Mouse (Mus musculus) liver, embryonic 14.5 days (tissue): Measurements from ENCODE around the gene Rnf208. TPM values are rescaled to one million over a fixed set of nuclear protein-coding genes. Genes with fewer than 3 reads are reported as not detected.

Source experiments
- ATAC-seq: fragments of 200-750 bp; cut with Nextera tagmentation; 2 replicates; pipeline ENCODE4 v1.8.0; 2017; ENCODE audit warnings: moderate number of reproducible peaks, mild to moderate bottlenecking, moderate library complexity; ENCODE audit not compliant: insufficient read depth
- DNase-seq, 3 experiments: peaks; one replicate each; pipeline ENCODE4 v3.0.0-alpha.2; 2012 to 2013; ENCODE audit warnings: low read depth in 3 of 3, low spot score in 3 of 3
- H3K27ac ChIP-seq: fragments of 300-500 bp; sonication (generic); 2 replicates; pipeline ENCODE4 v1.5.1; 2014; ENCODE audit warnings: moderate library complexity, mild to moderate bottlenecking, control low read depth, inconsistent platforms
- H3K27me3 ChIP-seq: fragments of 300-500 bp; sonication (generic); 2 replicates; pipeline ENCODE4 v1.6.1; 2014; ENCODE audit warnings: mild to moderate bottlenecking, low read length, moderate library complexity; ENCODE audit not compliant: control insufficient read depth, insufficient read depth
- H3K36me3 ChIP-seq: fragments of 300-500 bp; sonication (generic); replicated peaks from 2 replicates; pipeline ENCODE4 v1.6.1; 2014; ENCODE audit warnings: low read depth; ENCODE audit not compliant: control insufficient read depth, insufficient read depth
- H3K4me1 ChIP-seq, 2 experiments: fragments of 200-500 bp in 1 of 2; fragments of 300-500 bp in 1 of 2; sonication (generic) in 1 of 2; replicated peaks; 2 replicates each; pipeline ENCODE4 v1.6.1; 2012 to 2014; ENCODE audit warnings: antibody characterized with exemption in 1 of 2, inconsistent platforms in 1 of 2, low read length in 1 of 2; ENCODE audit not compliant: control insufficient read depth in 2 of 2, insufficient read depth in 2 of 2
- H3K4me2 ChIP-seq: fragments of 300-500 bp; sonication (generic); 2 replicates; pipeline ENCODE4 v1.6.1; 2014; ENCODE audit warnings: low read depth, mild to moderate bottlenecking, control low read depth, moderate library complexity
- H3K4me3 ChIP-seq, 2 experiments: fragments of 200-500 bp in 1 of 2; fragments of 300-500 bp in 1 of 2; sonication (generic) in 1 of 2; 2 replicates each; pipeline ENCODE4 v1.5.1; 2012 to 2014; ENCODE audit warnings: low read depth in 2 of 2, low read length in 2 of 2, mild to moderate bottlenecking in 2 of 2, control low read depth in 1 of 2, inconsistent platforms in 1 of 2, moderate library complexity in 1 of 2; ENCODE audit not compliant: insufficient read depth in 1 of 2
- H3K9ac ChIP-seq: fragments of 300-500 bp; sonication (generic); replicated peaks from 2 replicates; pipeline ENCODE4 v1.6.1; 2014; ENCODE audit warnings: mild to moderate bottlenecking, control low read depth, moderate library complexity
- H3K9me3 ChIP-seq: fragments of 300-500 bp; sonication (generic); 2 replicates; pipeline ENCODE4 v1.6.1; 2016; ENCODE audit warnings: low read length, mixed read lengths; ENCODE audit not compliant: control insufficient read depth
- CTCF ChIP-seq: IDR thresholded peaks from 2 replicates; pipeline ENCODE4 v1.5.1; 2016; ENCODE audit warnings: antibody characterized with exemption, low read depth, control low read depth
- EP300 ChIP-seq: IDR thresholded peaks from 2 replicates; pipeline ENCODE4 v1.6.1; 2016; ENCODE audit warnings: antibody characterized with exemption, low read depth
- WGBS: fragments of 180-500 bp; shearing (Covaris S2); extraction: QIAGEN DNeasy Blood & Tissue Kit; methylation state at CpG from one replicate; pipeline ENCODE4 v1.1.7; 2014; ENCODE audit not compliant: insufficient replicate concordance; 5-methylcytosine and 5-hydroxymethylcytosine counted together
- polyA plus RNA-seq, 2 experiments: library from polyadenylated mRNA; depleted of rRNA in 1 of 2; stranded (reverse) in 1 of 2; unstranded in 1 of 2; fragments of >200 nt; fragmentation: Nextera tagmentation in 1 of 2; extraction: Ambion mirVana in 1 of 2; gene quantifications; 2 replicates each; pipeline versions ENCODE4 v1.2.1 to v1.2.3; 2012 to 2014

Gene Rnf208
- polyA plus RNA-seq, 2 experiments = 0.09 to 0.93 TPM

GRCm38 (mm10) chr2:25293706-25294105 is 51.7 kb downstream of the Rnf208 start:
- H3K4me1 ChIP-seq = no peaks in the 10 kb centered on the region
- TF ChIP-seq EP300 (no peak), CTCF (no peak)
- H3K36me3 ChIP-seq = no peaks in the 10 kb centered on the region
- no peak overlapping the region for H3K4me2 ChIP-seq
- H3K9me3 ChIP-seq = no peaks in the 10 kb centered on the region
- no peak for DNase-seq
- peaks cover 45% of the 10 kb centered on the region for H3K27me3 ChIP-seq
- H3K9ac ChIP-seq = no peak overlapping the region
- no peak overlapping the region for H3K4me3 ChIP-seq
- ATAC-seq = no peak
- 49% methylated on average over 9 of the region's 9 CpGs for WGBS
- H3K27ac ChIP-seq = no peak overlapping the region

Other genes with a start within 250 kb of the Rnf208 start
Only the 30 nearest of the 31 such genes appear.
- gene Nsmf, start 187.9 kb upstream of the Rnf208 start, polyA plus RNA-seq (2012; rRNA removed) = 10.3 and 11.0 TPM in 2 replicates
- 3.3 and 6.3 TPM in 2 replicates for gene Nsmf, start 187.9 kb upstream of the Rnf208 start, polyA plus RNA-seq (2014; fragmentation: Nextera tagmentation; extraction: Ambion mirVana)
- 4.9 and 5.3 TPM in 2 replicates for gene Entpd8, start 162.0 kb upstream of the Rnf208 start, polyA plus RNA-seq (2012; rRNA removed)
- 2.3 and 3.6 TPM in 2 replicates for gene Entpd8, start 162.0 kb upstream of the Rnf208 start, polyA plus RNA-seq (2014; fragmentation: Nextera tagmentation; extraction: Ambion mirVana)
- gene Noxa1, start 147.1 kb upstream of the Rnf208 start, polyA plus RNA-seq (2012; rRNA removed) = 0.95 and 1.1 TPM in 2 replicates
- gene Noxa1, start 147.1 kb upstream of the Rnf208 start, polyA plus RNA-seq (2014; fragmentation: Nextera tagmentation; extraction: Ambion mirVana) = 1.2 and 1.8 TPM in 2 replicates
- 3.7 and 3.9 TPM in 2 replicates for gene Nrarp, start 61.5 kb upstream of the Rnf208 start, polyA plus RNA-seq (2012; rRNA removed)
- gene Nrarp, start 61.5 kb upstream of the Rnf208 start, polyA plus RNA-seq (2014; fragmentation: Nextera tagmentation; extraction: Ambion mirVana) = 1.8 and 1.9 TPM in 2 replicates
- gene Tor4a, start 45.4 kb upstream of the Rnf208 start, polyA plus RNA-seq (2012; rRNA removed) = 3.7 and 4.1 TPM in 2 replicates
- 4.9 and 5.7 TPM in 2 replicates for gene Tor4a, start 45.4 kb upstream of the Rnf208 start, polyA plus RNA-seq (2014; fragmentation: Nextera tagmentation; extraction: Ambion mirVana)
- 18.7 and 21.3 TPM in 2 replicates for gene Nelfb, start 30.8 kb upstream of the Rnf208 start, polyA plus RNA-seq (2012; rRNA removed)
- 23.7 and 27.3 TPM in 2 replicates for gene Nelfb, start 30.8 kb upstream of the Rnf208 start, polyA plus RNA-seq (2014; fragmentation: Nextera tagmentation; extraction: Ambion mirVana)
- gene Stpg3, start 27.6 kb upstream of the Rnf208 start, polyA plus RNA-seq (2012; rRNA removed) = not detected in 2 replicates
- not detected in 2 replicates for gene Stpg3, start 27.6 kb upstream of the Rnf208 start, polyA plus RNA-seq (2014; fragmentation: Nextera tagmentation; extraction: Ambion mirVana)
- gene Fam166a, start 23.5 kb upstream of the Rnf208 start, polyA plus RNA-seq (2012; rRNA removed) = 0.04 TPM in 1 of 2 replicates, not detected in the other
- gene Fam166a, start 23.5 kb upstream of the Rnf208 start, polyA plus RNA-seq (2014; fragmentation: Nextera tagmentation; extraction: Ambion mirVana) = 0.96 TPM in 1 of 2 replicates, not detected in the other
- gene Tubb4b, start 17.6 kb upstream of the Rnf208 start, polyA plus RNA-seq (2012; rRNA removed) = 571 and 676 TPM in 2 replicates
- gene Tubb4b, start 17.6 kb upstream of the Rnf208 start, polyA plus RNA-seq (2014; fragmentation: Nextera tagmentation; extraction: Ambion mirVana) = 561 and 604 TPM in 2 replicates
- 0.01 and 0.05 TPM in 2 replicates for gene Slc34a3, start 7.9 kb upstream of the Rnf208 start, polyA plus RNA-seq (2012; rRNA removed)
- not detected in 2 replicates for gene Slc34a3, start 7.9 kb upstream of the Rnf208 start, polyA plus RNA-seq (2014; fragmentation: Nextera tagmentation; extraction: Ambion mirVana)
- gene Rnf224, start 5.5 kb upstream of the Rnf208 start, polyA plus RNA-seq (2012; rRNA removed) = not detected in 2 replicates
- gene Rnf224, start 5.5 kb upstream of the Rnf208 start, polyA plus RNA-seq (2014; fragmentation: Nextera tagmentation; extraction: Ambion mirVana) = not detected in 2 replicates
- gene Cysrt1, start 197 bp downstream of the Rnf208 start, polyA plus RNA-seq (2012; rRNA removed) = not detected in 2 replicates
- gene Cysrt1, start 197 bp downstream of the Rnf208 start, polyA plus RNA-seq (2014; fragmentation: Nextera tagmentation; extraction: Ambion mirVana) = not detected in 2 replicates
- gene AL732309.1, start 4.6 kb downstream of the Rnf208 start, polyA plus RNA-seq (2012; rRNA removed) = 5.4 and 5.6 TPM in 2 replicates
- 1.4 and 1.9 TPM in 2 replicates for gene AL732309.1, start 4.6 kb downstream of the Rnf208 start, polyA plus RNA-seq (2014; fragmentation: Nextera tagmentation; extraction: Ambion mirVana)
- 8.8 and 12.4 TPM in 2 replicates for gene Tmem203, start 13.2 kb downstream of the Rnf208 start, polyA plus RNA-seq (2012; rRNA removed)
- 8.8 and 9.4 TPM in 2 replicates for gene Tmem203, start 13.2 kb downstream of the Rnf208 start, polyA plus RNA-seq (2014; fragmentation: Nextera tagmentation; extraction: Ambion mirVana)
- 1.6 and 2.6 TPM in 2 replicates for gene Tprn, start 20.4 kb downstream of the Rnf208 start, polyA plus RNA-seq (2012; rRNA removed)
- gene Tprn, start 20.4 kb downstream of the Rnf208 start, polyA plus RNA-seq (2014; fragmentation: Nextera tagmentation; extraction: Ambion mirVana) = 2.4 and 3.2 TPM in 2 replicates
- 65.8 and 76.0 TPM in 2 replicates for gene Ssna1, start 30.2 kb downstream of the Rnf208 start, polyA plus RNA-seq (2012; rRNA removed)
- 145 and 155 TPM in 2 replicates for gene Ssna1, start 30.2 kb downstream of the Rnf208 start, polyA plus RNA-seq (2014; fragmentation: Nextera tagmentation; extraction: Ambion mirVana)
- 20.5 and 23.8 TPM in 2 replicates for gene Anapc2, start 30.2 kb downstream of the Rnf208 start, polyA plus RNA-seq (2012; rRNA removed)
- 30.2 TPM in 2 replicates for gene Anapc2, start 30.2 kb downstream of the Rnf208 start, polyA plus RNA-seq (2014; fragmentation: Nextera tagmentation; extraction: Ambion mirVana)
- not detected in 2 replicates for gene Tmem210, start 45.9 kb downstream of the Rnf208 start, polyA plus RNA-seq (2012; rRNA removed)
- not detected in 2 replicates for gene Tmem210, start 45.9 kb downstream of the Rnf208 start, polyA plus RNA-seq (2014; fragmentation: Nextera tagmentation; extraction: Ambion mirVana)
- gene Lrrc26, start 47.7 kb downstream of the Rnf208 start, polyA plus RNA-seq (2012; rRNA removed) = not detected in 2 replicates
- gene Lrrc26, start 47.7 kb downstream of the Rnf208 start, polyA plus RNA-seq (2014; fragmentation: Nextera tagmentation; extraction: Ambion mirVana) = not detected in 2 replicates
- 0.02 and 0.05 TPM in 2 replicates for gene Grin1, start 76.9 kb downstream of the Rnf208 start, polyA plus RNA-seq (2012; rRNA removed)
- gene Grin1, start 76.9 kb downstream of the Rnf208 start, polyA plus RNA-seq (2014; fragmentation: Nextera tagmentation; extraction: Ambion mirVana) = 0.06 and 0.14 TPM in 2 replicates
- 5.3 and 6.6 TPM in 2 replicates for gene Man1b1, start 90.1 kb downstream of the Rnf208 start, polyA plus RNA-seq (2012; rRNA removed)
- 25.4 and 28.2 TPM in 2 replicates for gene Man1b1, start 90.1 kb downstream of the Rnf208 start, polyA plus RNA-seq (2014; fragmentation: Nextera tagmentation; extraction: Ambion mirVana)
- gene Dpp7, start 114.1 kb downstream of the Rnf208 start, polyA plus RNA-seq (2012; rRNA removed) = 9.3 and 10.6 TPM in 2 replicates
- 9.4 and 12.8 TPM in 2 replicates for gene Dpp7, start 114.1 kb downstream of the Rnf208 start, polyA plus RNA-seq (2014; fragmentation: Nextera tagmentation; extraction: Ambion mirVana)
- gene Uap1l1, start 123.4 kb downstream of the Rnf208 start, polyA plus RNA-seq (2012; rRNA removed) = 2.9 and 3.8 TPM in 2 replicates
- gene Uap1l1, start 123.4 kb downstream of the Rnf208 start, polyA plus RNA-seq (2014; fragmentation: Nextera tagmentation; extraction: Ambion mirVana) = 9.3 and 14.1 TPM in 2 replicates
- 20.1 and 21.5 TPM in 2 replicates for gene Sapcd2, start 130.1 kb downstream of the Rnf208 start, polyA plus RNA-seq (2012; rRNA removed)
- 17.9 and 20.5 TPM in 2 replicates for gene Sapcd2, start 130.1 kb downstream of the Rnf208 start, polyA plus RNA-seq (2014; fragmentation: Nextera tagmentation; extraction: Ambion mirVana)
- 0.18 and 0.30 TPM in 2 replicates for gene Entpd2, start 153.6 kb downstream of the Rnf208 start, polyA plus RNA-seq (2012; rRNA removed)
- 0.23 TPM in 1 of 2 replicates, not detected in the other for gene Entpd2, start 153.6 kb downstream of the Rnf208 start, polyA plus RNA-seq (2014; fragmentation: Nextera tagmentation; extraction: Ambion mirVana)
- 3.4 and 3.9 TPM in 2 replicates for gene Npdc1, start 157.1 kb downstream of the Rnf208 start, polyA plus RNA-seq (2012; rRNA removed)
- 2.4 and 2.7 TPM in 2 replicates for gene Npdc1, start 157.1 kb downstream of the Rnf208 start, polyA plus RNA-seq (2014; fragmentation: Nextera tagmentation; extraction: Ambion mirVana)
- 0.55 and 0.58 TPM in 2 replicates for gene Fut7, start 181.0 kb downstream of the Rnf208 start, polyA plus RNA-seq (2012; rRNA removed)
- gene Fut7, start 181.0 kb downstream of the Rnf208 start, polyA plus RNA-seq (2014; fragmentation: Nextera tagmentation; extraction: Ambion mirVana) = 0.34 and 0.90 TPM in 2 replicates
- gene Abca2, start 186.4 kb downstream of the Rnf208 start, polyA plus RNA-seq (2012; rRNA removed) = 2.4 and 2.5 TPM in 2 replicates
- 0.91 and 1.1 TPM in 2 replicates for gene Abca2, start 186.4 kb downstream of the Rnf208 start, polyA plus RNA-seq (2014; fragmentation: Nextera tagmentation; extraction: Ambion mirVana)
- 0.08 and 0.32 TPM in 2 replicates for gene Clic3, start 214.6 kb downstream of the Rnf208 start, polyA plus RNA-seq (2012; rRNA removed)
- gene Clic3, start 214.6 kb downstream of the Rnf208 start, polyA plus RNA-seq (2014; fragmentation: Nextera tagmentation; extraction: Ambion mirVana) = 0.18 and 0.27 TPM in 2 replicates
- 7.9 and 9.2 TPM in 2 replicates for gene Paxx, start 218.8 kb downstream of the Rnf208 start, polyA plus RNA-seq (2012; rRNA removed)
- gene Paxx, start 218.8 kb downstream of the Rnf208 start, polyA plus RNA-seq (2014; fragmentation: Nextera tagmentation; extraction: Ambion mirVana) = 6.3 and 7.3 TPM in 2 replicates